ENCODE assay signal across 18 mouse cellular contexts in the genomic region with DNA sequence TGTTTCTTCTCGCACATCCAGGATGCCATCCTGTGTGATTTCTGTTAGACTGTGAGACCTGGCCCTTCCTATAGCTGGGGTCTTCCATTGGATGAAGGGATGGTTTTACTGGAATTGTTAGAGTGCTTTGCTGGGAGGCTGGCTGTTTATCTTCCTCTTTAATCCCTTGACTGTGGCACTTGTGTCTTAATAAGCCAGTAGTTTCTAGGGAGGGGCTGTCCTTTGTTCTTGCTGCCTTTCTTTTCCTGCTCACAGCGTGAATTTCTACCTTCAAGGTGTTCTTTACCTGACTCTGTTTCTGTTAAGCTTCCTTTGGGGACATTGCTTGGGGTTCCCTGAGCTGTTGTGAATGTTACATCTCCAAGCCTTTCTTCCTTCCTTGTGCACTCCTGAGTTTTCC.
"Had no signal": no experiment of that assay in that cellular context is flagged by ENCODE, and none has a peak within 500 bp of the region (broad histone marks: within the 10 kb centered on the region; RNA-seq: fewer than 3 reads in every experiment).

No protein-coding gene starts in this region.

- DNase-seq: lung, postnatal 10 days; lung, postnatal 4 days; midbrain, embryonic 14.5 days; retina, postnatal 1 day; right cerebral cortex, adult 18-20 months; right cerebral cortex, postnatal 25 days; right cerebral cortex, postnatal 4 days; spleen, adult 18-20 months; thymus, adult 18-20 months; thymus, postnatal 14 days; thymus, postnatal 36 days had no signal

- H3K9me3 ChIP-seq: midbrain, embryonic 10.5 days; midbrain, embryonic 12.5 days; neural tube, embryonic 13.5 days; neural tube, embryonic 15.5 days had no signal

- H3K4me3 ChIP-seq: midbrain, embryonic 10.5 days; midbrain, embryonic 12.5 days; myocyte; neural tube, embryonic 13.5 days; neural tube, embryonic 15.5 days had no signal

- H3K4me2 ChIP-seq: lung, embryonic 14.5 days; midbrain, embryonic 12.5 days; neural tube, embryonic 13.5 days; neural tube, embryonic 15.5 days had no signal

- H3K36me3 ChIP-seq: midbrain, embryonic 10.5 days; midbrain, embryonic 12.5 days; neural tube, embryonic 13.5 days; neural tube, embryonic 15.5 days had no signal

- H3K27ac ChIP-seq: midbrain, embryonic 10.5 days; midbrain, embryonic 12.5 days; neural tube, embryonic 13.5 days; neural tube, embryonic 15.5 days had no signal

- H3K27me3 ChIP-seq: midbrain, embryonic 12.5 days; neural tube, embryonic 13.5 days; neural tube, embryonic 15.5 days had no signal

- H3K9ac ChIP-seq: lung, embryonic 14.5 days; midbrain, embryonic 12.5 days; neural tube, embryonic 13.5 days; neural tube, embryonic 15.5 days had no signal

- ATAC-seq: midbrain, embryonic 16.5 days had no signal
